Mouse (Mus musculus): ENCODE measurements around the gene Tspo2.

The Tspo2 gene

GRCm38 (mm10) chr17:48417521-48417920 is 33.8 kb downstream of the Tspo2 start:
- no peak for DNase-seq

- peak; percentile 75 for DNase-seq
Observed at GRCm38 (mm10) chr17:48416425-48417195, 34.7 kb downstream of the Tspo2 start.

- no peak for DNase-seq
Observed at GRCm38 (mm10) chr17:48416011-48416410, 35.3 kb downstream of the Tspo2 start.

- no peak for DNase-seq
Observed at GRCm38 (mm10) chr17:48411241-48411640, 40.1 kb downstream of the Tspo2 start.

- no peak for DNase-seq
Observed at GRCm38 (mm10) chr17:48410299-48410785, 41.0 kb downstream of the Tspo2 start.

- DNase-seq = peak; percentile 100
Observed at GRCm38 (mm10) chr17:48409380-48410298, 41.7 kb downstream of the Tspo2 start, which contains the start of the genes Nfya and Oard1. TSS of gene Nfya (minus strand) at chr17:48409906. TSS of gene Oard1 (plus strand) at chr17:48410014.

GRCm38 (mm10) chr17:48408526-48409291 is 42.6 kb downstream of the Tspo2 start:
- peak; percentile 83 for DNase-seq

- DNase-seq = no peak
Observed at GRCm38 (mm10) chr17:48407910-48408525, 43.3 kb downstream of the Tspo2 start.

GRCm38 (mm10) chr17:48407154-48407553 is 44.2 kb downstream of the Tspo2 start:
- DNase-seq = no peak

GRCm38 (mm10) chr17:48404706-48405105 is 46.6 kb downstream of the Tspo2 start:
- no peak for DNase-seq

- no peak for DNase-seq
Observed at GRCm38 (mm10) chr17:48403848-48404247, 47.5 kb downstream of the Tspo2 start.

GRCm38 (mm10) chr17:48402751-48403150 is 48.6 kb downstream of the Tspo2 start:
- no peak for DNase-seq

GRCm38 (mm10) chr17:48401710-48402109 is 49.6 kb downstream of the Tspo2 start:
- no peak for DNase-seq
